Mouse (Mus musculus) stomach, embryonic 16.5 days (tissue): Measurements from ENCODE around the gene Avil. TPM values are rescaled to one million over a fixed set of nuclear protein-coding genes. Genes with fewer than 3 reads are reported as not detected.

ENCODE experiments used
- ATAC-seq: fragments of 200-750 bp; cut with Nextera tagmentation; 2 replicates; pipeline ENCODE4 v1.8.0; 2017; ENCODE audit warnings: moderate number of reproducible peaks, moderate TSS enrichment; ENCODE audit not compliant: insufficient read depth, low FRiP score
- H3K27ac ChIP-seq: fragments of 300-500 bp; sonication (generic); 2 replicates; pipeline ENCODE4 v1.5.1; 2014; ENCODE audit warnings: low read length
- H3K27me3 ChIP-seq: fragments of 300-500 bp; sonication (generic); 2 replicates; pipeline ENCODE4 v1.6.1; 2014; ENCODE audit warnings: low read length, control low read depth, mixed read lengths; ENCODE audit not compliant: control insufficient read depth, insufficient read depth
- H3K36me3 ChIP-seq: fragments of 300-500 bp; sonication (generic); 2 replicates; pipeline ENCODE4 v1.6.1; 2014; ENCODE audit warnings: low read length; ENCODE audit not compliant: control insufficient read depth, insufficient read depth
- H3K4me1 ChIP-seq: fragments of 300-500 bp; sonication (generic); 2 replicates; pipeline ENCODE4 v1.6.1; 2014; ENCODE audit warnings: low read length, control low read depth, mixed read lengths; ENCODE audit not compliant: control insufficient read depth, insufficient read depth
- H3K4me2 ChIP-seq: fragments of 300-500 bp; sonication (generic); 2 replicates; pipeline ENCODE4 v1.6.1; 2014; ENCODE audit warnings: low read depth, low read length, mixed read lengths
- H3K4me3 ChIP-seq: fragments of 300-500 bp; sonication (generic); replicated peaks from 2 replicates; pipeline ENCODE4 v1.5.1; 2014; ENCODE audit warnings: mild to moderate bottlenecking, low read length
- H3K9ac ChIP-seq: fragments of 300-500 bp; sonication (generic); 2 replicates; pipeline ENCODE4 v1.6.1; 2014; ENCODE audit warnings: low read length
- H3K9me3 ChIP-seq: fragments of 300-500 bp; sonication (generic); replicated peaks from 2 replicates; pipeline ENCODE4 v1.6.1; 2016; ENCODE audit warnings: low read length, control low read depth; ENCODE audit not compliant: control insufficient read depth
- WGBS: fragments of 180-500 bp; shearing (Covaris S2); extraction: QIAGEN DNeasy Blood & Tissue Kit; methylation state at CpG from one replicate; pipeline ENCODE4 v1.1.7; 2014; 5-methylcytosine and 5-hydroxymethylcytosine counted together
- polyA plus RNA-seq: library from polyadenylated mRNA; unstranded; fragments of >200 nt; fragmentation: Nextera tagmentation; extraction: Ambion mirVana; gene quantifications from 2 replicates; pipeline ENCODE4 v1.2.1, GENCODE M21; 2015

Avil gene
- 1.0 and 1.9 TPM in 2 replicates for polyA plus RNA-seq

DNA sequence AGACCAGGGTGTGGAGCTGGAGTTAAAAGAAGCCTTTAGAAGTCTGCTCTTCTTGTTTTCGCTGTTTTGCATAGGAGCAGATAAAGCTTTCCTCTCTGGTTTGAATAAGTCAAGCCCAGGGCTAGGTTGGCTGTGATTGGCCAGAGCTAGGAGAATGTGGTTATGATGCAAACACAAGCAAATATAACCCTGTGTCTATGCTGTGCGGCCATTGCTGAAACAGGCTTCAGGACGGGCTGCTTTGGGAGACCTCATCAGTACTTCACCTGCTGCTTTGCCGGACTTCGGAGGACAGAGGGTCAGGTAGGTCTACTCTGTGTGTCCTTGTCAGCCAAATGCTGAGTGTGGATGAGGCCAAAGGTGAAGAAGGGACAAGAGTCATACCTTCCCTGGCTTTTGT lies at the start of gene Avil:
Gene Avil (plus strand): TSS at position 181 of the 400 bp plus-strand sequence.
- H3K4me1 ChIP-seq, result peaks cover 6% of the 10 kb centered on the region; the same call in 1 of the 2 replicates
- H3K27ac ChIP-seq, result 0 out of 2 replicates have a peak within 1 kb of the TSS, but pooled peaks have one; percentile 47
- no peaks in the 10 kb centered on the region for H3K27me3 ChIP-seq
- no peak for ATAC-seq
- 76% methylated on average over 5 of the region's 5 CpGs for WGBS
- no peaks in the 10 kb centered on the region for H3K9me3 ChIP-seq
- H3K4me2 ChIP-seq, result no peak within 1 kb of the TSS
- peaks cover 18% of the 10 kb centered on the region; the same call in 1 of the 2 replicates for H3K36me3 ChIP-seq
- no peak within 1 kb of the TSS for H3K4me3 ChIP-seq
- no peak within 1 kb of the TSS for H3K9ac ChIP-seq

DNA sequence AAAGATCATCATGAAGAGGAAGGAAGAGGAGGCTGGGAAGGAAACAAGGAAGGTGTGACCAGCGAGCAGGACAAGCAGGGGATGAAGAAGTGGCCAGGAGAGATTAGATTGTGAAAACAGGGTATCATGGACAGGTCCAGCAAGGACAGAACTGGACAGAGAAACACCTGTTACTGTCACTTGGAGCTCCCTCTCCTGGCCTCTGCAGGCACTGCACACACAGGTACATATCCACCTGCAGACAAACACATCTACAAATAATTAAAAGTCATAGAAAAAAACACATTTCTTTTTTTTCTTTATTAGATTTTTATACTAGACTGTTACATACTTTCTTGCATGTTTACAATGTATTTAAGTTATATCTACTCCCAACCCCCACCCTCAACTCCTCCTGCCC lies 48.1 kb upstream of the Avil start:
- WGBS, result 100% methylated on average over 1 of the region's 1 CpGs
- no peak for ATAC-seq
- H3K4me1 ChIP-seq, result peaks cover 16% of the 10 kb centered on the region
- no peaks in the 10 kb centered on the region for H3K36me3 ChIP-seq
- H3K4me2 ChIP-seq, result no peak overlapping the region
- no peaks in the 10 kb centered on the region for H3K9me3 ChIP-seq
- no peak overlapping the region for H3K4me3 ChIP-seq
- no peak overlapping the region for H3K27ac ChIP-seq
- no peak overlapping the region for H3K9ac ChIP-seq
- H3K27me3 ChIP-seq, result no peaks in the 10 kb centered on the region

DNA sequence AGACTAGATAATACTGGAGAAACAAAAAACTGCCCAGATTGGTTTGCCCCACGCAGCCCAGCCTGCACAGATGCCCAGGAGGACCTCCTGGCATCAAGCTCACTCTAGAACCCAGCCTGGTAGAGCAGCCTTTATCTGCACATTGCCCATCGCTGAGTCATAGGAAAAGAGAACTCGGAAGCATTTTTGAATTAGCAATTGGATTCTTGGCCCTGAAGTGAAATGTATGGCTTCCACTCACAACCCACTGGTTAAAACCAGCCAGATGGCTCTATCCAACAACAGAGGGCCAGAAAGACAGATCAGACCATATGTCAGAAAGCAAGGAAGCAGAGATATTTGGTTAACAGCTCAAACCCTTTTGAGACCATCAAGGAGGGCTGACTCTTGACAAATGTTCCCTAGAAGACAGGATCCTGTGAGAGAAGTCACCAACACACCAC lies 47.5 kb upstream of the Avil start:
- H3K27ac ChIP-seq, result no peak overlapping the region
- 85% methylated on average over 3 of the region's 3 CpGs for WGBS

DNA sequence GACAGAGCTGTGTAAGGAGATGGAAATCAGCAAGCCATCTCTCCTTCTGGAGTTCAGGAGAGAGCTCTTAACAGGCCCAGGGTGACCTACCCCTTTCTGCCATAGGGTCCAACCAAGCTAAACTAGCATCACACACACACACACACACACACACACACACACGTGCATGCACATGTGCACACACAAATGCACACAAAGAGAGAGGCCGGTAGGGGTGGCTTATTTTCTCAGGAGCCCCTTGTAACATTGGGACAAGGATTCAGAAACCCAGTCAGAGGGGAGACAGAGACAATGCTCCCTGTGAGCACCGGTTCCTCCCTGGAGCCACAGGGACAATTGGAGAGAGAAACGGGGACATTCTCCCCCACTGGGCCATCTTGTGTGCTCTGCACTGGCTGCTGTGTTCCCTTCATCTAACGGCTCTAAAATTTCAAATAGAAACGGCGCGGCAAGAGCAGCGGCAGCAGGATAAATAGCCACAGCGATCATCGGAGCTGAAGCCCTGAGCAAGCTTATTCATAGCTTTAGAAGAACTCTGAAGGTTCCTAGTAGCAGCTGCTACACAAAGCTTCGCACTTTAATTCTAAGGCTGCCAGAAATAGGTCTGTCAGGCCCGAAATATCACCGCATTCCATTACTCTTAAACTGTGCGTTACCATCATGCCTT lies 43.7 kb upstream of the Avil start:
- Histone ChIP-seq H3K27ac (peak overlapping the region; percentile 77), H3K36me3 (no peaks in the 10 kb centered on the region), H3K4me3 (no peak overlapping the region), H3K9ac (peak overlapping the region; percentile 58), H3K9me3 (no peaks in the 10 kb centered on the region), H3K4me2 (peak overlapping the region; percentile 44; the same call in 1 of the 2 replicates), H3K4me1 (peaks cover 15% of the 10 kb centered on the region), H3K27me3 (no peaks in the 10 kb centered on the region)
- 18% methylated on average over 15 of the region's 15 CpGs for WGBS
- ATAC-seq, result no peak

More for the DNA sequence above, 47.5 kb upstream of the Avil start:
- no peak overlapping the region for H3K4me3 ChIP-seq
- H3K4me1 ChIP-seq, result peaks cover 22% of the 10 kb centered on the region
- no peaks in the 10 kb centered on the region for H3K36me3 ChIP-seq
- H3K27me3 ChIP-seq, result no peaks in the 10 kb centered on the region
- no peak for ATAC-seq
- H3K9me3 ChIP-seq, result no peaks in the 10 kb centered on the region
- H3K4me2 ChIP-seq, result no peak overlapping the region
- H3K9ac ChIP-seq, result no peak overlapping the region

DNA sequence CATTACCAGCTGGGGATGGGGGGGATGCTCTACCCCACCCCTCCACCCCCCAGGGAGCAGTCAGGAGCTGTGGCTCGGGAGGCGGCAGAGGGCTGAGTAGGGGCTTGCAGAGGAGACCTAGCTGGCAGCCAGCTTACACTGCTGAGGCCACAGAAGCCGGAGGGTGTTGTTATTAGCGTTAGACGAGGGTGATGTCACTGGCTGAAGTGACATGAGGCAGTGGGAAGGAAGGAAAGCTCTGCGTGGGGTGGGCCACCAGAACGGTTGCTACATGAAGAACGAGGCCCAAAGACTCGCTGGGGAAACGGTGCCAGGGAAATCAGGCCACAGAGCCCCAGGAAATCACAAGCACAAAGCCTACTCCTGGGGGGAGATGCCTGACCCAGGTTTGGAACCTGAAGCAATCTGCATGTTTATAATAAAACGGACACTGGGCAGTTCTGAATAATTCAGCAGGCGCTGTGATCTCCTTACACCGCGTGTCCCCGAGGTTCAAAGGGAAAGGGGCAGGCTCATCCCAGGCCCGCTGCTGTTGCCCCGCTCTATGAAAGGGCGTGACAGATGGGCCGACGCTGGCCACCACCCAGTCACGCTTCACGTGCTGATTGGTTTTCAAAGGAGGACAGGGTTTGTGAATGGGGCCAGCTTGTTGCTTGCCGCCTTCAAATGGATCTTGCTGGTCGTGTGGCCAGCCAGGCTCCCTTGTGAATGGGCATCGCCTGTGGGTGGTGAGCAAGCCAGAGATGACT lies 43.0 kb upstream of the Avil start:
- Histone ChIP-seq H3K27ac (peak overlapping the region; percentile 77), H3K27me3 (no peaks in the 10 kb centered on the region), H3K9me3 (no peaks in the 10 kb centered on the region), H3K4me1 (peaks cover 23% of the 10 kb centered on the region), H3K36me3 (no peaks in the 10 kb centered on the region), H3K4me2 (peak overlapping the region; percentile 44), H3K9ac (peak overlapping the region; percentile 58), H3K4me3 (0 out of 2 replicates have a peak overlapping the region, but pooled peaks have one; percentile 6)
- ATAC-seq, result peak; percentile 56; the same call in 1 of the 2 replicates
- 7% methylated on average over 25 of the region's 25 CpGs for WGBS

DNA sequence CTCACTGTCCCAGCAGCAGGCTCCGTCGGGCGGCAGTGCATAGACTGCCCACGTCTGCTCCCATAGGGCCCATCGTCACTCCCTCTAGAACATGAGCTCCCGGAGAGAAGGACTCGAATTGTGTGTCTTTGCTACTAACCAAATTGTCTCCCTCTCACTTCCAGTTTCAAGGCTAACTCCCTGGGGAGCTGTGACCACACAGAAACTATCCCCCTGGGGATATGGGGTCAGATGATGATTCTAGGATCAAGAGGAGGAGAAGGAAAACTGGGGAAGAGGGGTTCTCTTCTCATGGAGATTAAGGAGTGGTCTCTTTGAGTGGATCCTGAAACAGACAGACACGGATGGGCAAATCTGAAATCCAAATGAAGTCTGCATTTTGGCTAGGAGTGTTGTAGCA lies 40.0 kb upstream of the Avil start:
- Histone ChIP-seq H3K4me1 (peaks cover 28% of the 10 kb centered on the region), H3K27ac (no peak overlapping the region), H3K9me3 (no peaks in the 10 kb centered on the region), H3K9ac (no peak overlapping the region), H3K4me3 (no peak overlapping the region), H3K27me3 (no peaks in the 10 kb centered on the region), H3K36me3 (no peaks in the 10 kb centered on the region), H3K4me2 (no peak overlapping the region)
- 77% methylated on average over 8 of the region's 8 CpGs for WGBS
- ATAC-seq, result no peak

DNA sequence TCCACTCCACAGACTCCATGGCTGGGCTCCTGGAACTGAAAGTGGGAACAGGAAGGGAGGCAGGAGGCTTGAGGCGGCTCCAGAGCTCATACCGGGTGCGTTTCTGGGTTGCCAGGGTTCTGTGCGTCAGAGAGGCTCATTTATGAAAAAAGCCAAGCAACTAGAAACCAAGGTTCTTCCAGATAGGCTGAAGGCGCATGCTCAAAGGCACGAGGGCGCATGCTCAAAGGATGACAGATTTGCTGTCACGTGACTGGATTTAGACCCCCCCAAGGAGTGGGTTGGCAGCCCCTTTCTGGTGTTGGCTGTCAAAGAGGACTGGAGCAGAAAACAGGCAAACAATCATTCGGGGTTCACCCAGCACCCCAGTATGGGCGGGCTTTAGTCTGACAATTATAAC lies 38.8 kb upstream of the Avil start:
- 61% methylated on average over 10 of the region's 10 CpGs for WGBS
- H3K4me3 ChIP-seq, result no peak overlapping the region
- no peaks in the 10 kb centered on the region for H3K9me3 ChIP-seq
- peak overlapping the region; percentile 91 for H3K27ac ChIP-seq
- peak; percentile 8; the same call in 1 of the 2 replicates for ATAC-seq
- H3K9ac ChIP-seq, result no peak overlapping the region
- H3K36me3 ChIP-seq, result no peaks in the 10 kb centered on the region
- H3K4me1 ChIP-seq, result peaks cover 26% of the 10 kb centered on the region
- H3K4me2 ChIP-seq, result no peak overlapping the region; the same call in 1 of the 2 replicates
- H3K27me3 ChIP-seq, result no peaks in the 10 kb centered on the region

DNA sequence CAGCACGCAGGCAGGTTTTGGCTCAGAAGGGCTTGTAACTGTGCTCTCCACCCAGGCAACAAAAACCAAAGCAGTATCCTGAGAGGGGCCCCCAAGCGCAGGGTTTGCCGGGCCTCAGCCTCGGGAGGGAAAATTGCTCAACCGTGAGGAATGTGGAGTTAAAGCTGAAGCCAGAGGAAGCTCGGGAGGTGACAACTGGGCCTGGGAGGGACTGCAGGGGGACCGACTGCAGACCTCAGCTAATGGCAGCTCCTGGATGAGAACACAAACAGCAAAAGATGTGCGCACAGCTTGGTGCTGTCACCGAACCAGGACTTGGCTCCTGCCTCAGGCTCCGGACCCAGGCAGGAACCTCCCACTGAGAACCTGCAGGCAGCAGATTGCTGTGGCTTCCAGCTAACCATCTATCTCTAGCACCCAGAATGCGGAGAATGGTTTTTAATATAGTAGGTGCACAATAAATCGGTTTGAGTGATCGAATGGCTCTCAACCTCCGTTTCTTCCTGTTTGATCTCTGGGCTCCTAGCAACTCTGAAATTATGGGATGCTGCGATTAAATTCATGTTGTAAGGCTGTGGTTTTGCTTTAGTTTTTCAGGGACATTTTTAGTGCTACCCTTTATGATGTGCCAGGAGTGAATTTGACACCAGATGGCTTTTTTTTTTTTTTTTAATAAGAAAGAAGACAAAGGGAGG lies 38.1 kb upstream of the Avil start:
- peak overlapping the region; percentile 91 for H3K27ac ChIP-seq
- peaks cover 19% of the 10 kb centered on the region for H3K4me1 ChIP-seq
- no peak overlapping the region; the same call in 1 of the 2 replicates for H3K9ac ChIP-seq
- H3K4me3 ChIP-seq, result no peak overlapping the region
- H3K4me2 ChIP-seq, result peak overlapping the region; percentile 20; the same call in 1 of the 2 replicates
- ATAC-seq, result peak; percentile 73
- 25% methylated on average over 15 of the region's 15 CpGs for WGBS
- H3K27me3 ChIP-seq, result no peaks in the 10 kb centered on the region
- H3K9me3 ChIP-seq, result no peaks in the 10 kb centered on the region
- no peaks in the 10 kb centered on the region for H3K36me3 ChIP-seq
